Mouse (Mus musculus): ENCODE measurements around the gene Scarb2. TPM values are rescaled to one million over a fixed set of nuclear protein-coding genes. Genes with fewer than 3 reads are reported as not detected.

Gene Scarb2
- total RNA-seq, 2 experiments from 2014 or later, result 94.3 to 96.4 TPM

Small RNA genes lying within 50 kb of the gene (microRNA-seq; reads per million reads assigned to microRNA genes)
- 0 reads per million in 2 experiments for gene Mir6415

Other genes starting within 250 kb of the Scarb2 start
- gene Naaa, start 228.7 kb downstream of the Scarb2 start, total RNA-seq (2021), result 10 to 100 TPM in 1 of 2 experiments, 1 to 10 TPM in 1; 8.9 to 11.7 TPM
- 10 to 100 TPM; 20.3 to 20.8 TPM for gene Sdad1, start 196.4 kb downstream of the Scarb2 start, total RNA-seq (2021)
- gene Cxcl9, start 178.8 kb downstream of the Scarb2 start, total RNA-seq (2021), result 1 to 10 TPM; 3.7 to 5.3 TPM
- 100 to 1,000 TPM; 327 to 371 TPM for gene Art3, start 175.0 kb downstream of the Scarb2 start, total RNA-seq (2021)
- gene Cxcl10, start 157.9 kb downstream of the Scarb2 start, total RNA-seq (2021), result under 1 TPM in 1 of 2 experiments, not detected in 1; 0.43 TPM
- 10 to 100 TPM; 12.0 to 16.2 TPM for gene Nup54, start 71.6 kb downstream of the Scarb2 start, total RNA-seq (2021)
- gene Fam47e, start 48.2 kb upstream of the Scarb2 start, total RNA-seq (2021), result not detected
- gene Stbd1, start 96.2 kb upstream of the Scarb2 start, total RNA-seq (2021), result 100 to 1,000 TPM; 166 to 171 TPM
- not detected for gene Ccdc158, start 168.4 kb upstream of the Scarb2 start, total RNA-seq (2021)
- gene Shroom3, start 176.6 kb upstream of the Scarb2 start, total RNA-seq (2021), result 1 to 10 TPM; 1.8 to 3.2 TPM